Mouse (Mus musculus) stomach, postnatal 0 days (tissue): ENCODE data around the gene Oaz1. TPM values are rescaled to one million over a fixed set of nuclear protein-coding genes. Genes with fewer than 3 reads are reported as not detected.

Experiments
- ATAC-seq: fragments of 200-750 bp; cut with Nextera tagmentation; 2 replicates; pipeline ENCODE4 v1.8.0; 2017; ENCODE audit not compliant: low FRiP score, low TSS enrichment
- DNase-seq: peaks from one replicate; pipeline ENCODE4 v3.0.0-alpha.2; 2016; ENCODE audit warnings: low spot score
- H3K27ac ChIP-seq: fragments of 300-500 bp; sonication (generic); replicated peaks from 2 replicates; pipeline ENCODE4 v1.5.1; 2014; ENCODE audit warnings: mild to moderate bottlenecking, control low read depth
- H3K27me3 ChIP-seq: fragments of 300-500 bp; sonication (generic); 2 replicates; pipeline ENCODE4 v1.6.1; 2014; ENCODE audit warnings: low read length; ENCODE audit not compliant: control insufficient read depth, insufficient read depth
- H3K36me3 ChIP-seq: fragments of 300-500 bp; sonication (generic); 2 replicates; pipeline ENCODE4 v1.6.1; 2014; ENCODE audit warnings: low read length, mixed read lengths; ENCODE audit not compliant: control insufficient read depth, insufficient read depth
- H3K4me1 ChIP-seq: fragments of 300-500 bp; sonication (generic); replicated peaks from 2 replicates; pipeline ENCODE4 v1.6.1; 2014; ENCODE audit warnings: antibody characterized with exemption; ENCODE audit not compliant: control insufficient read depth, insufficient read depth
- H3K4me2 ChIP-seq: fragments of 300-500 bp; sonication (generic); replicated peaks from 2 replicates; pipeline ENCODE4 v1.6.1; 2014; ENCODE audit warnings: low read depth, mild to moderate bottlenecking, control low read depth, moderate library complexity
- H3K4me3 ChIP-seq: fragments of 300-500 bp; sonication (generic); 2 replicates; pipeline ENCODE4 v1.5.1; 2014; ENCODE audit warnings: low read depth, low read length, control low read depth
- H3K9ac ChIP-seq: fragments of 300-500 bp; sonication (generic); 2 replicates; pipeline ENCODE4 v1.6.1; 2014; ENCODE audit warnings: mild to moderate bottlenecking, low read length, control low read depth, mixed read lengths
- H3K9me3 ChIP-seq: fragments of 300-500 bp; sonication (generic); 2 replicates; pipeline ENCODE4 v1.6.1; 2016; ENCODE audit warnings: low read length; ENCODE audit not compliant: control insufficient read depth
- CTCF ChIP-seq: IDR thresholded peaks from 2 replicates; pipeline ENCODE4 v1.5.1; 2016; ENCODE audit warnings: antibody characterized with exemption, low read depth, mild to moderate bottlenecking, moderate library complexity
- EP300 ChIP-seq: optimal IDR thresholded peaks from 2 replicates; pipeline ENCODE3; 2016; ENCODE audit warnings: antibody characterized with exemption
- WGBS: fragments of 180-500 bp; shearing (Covaris S2); extraction: QIAGEN DNeasy Blood & Tissue Kit; methylation state at CpG from one replicate; pipeline ENCODE4 v1.1.7; 2014; 5-methylcytosine and 5-hydroxymethylcytosine counted together
- polyA plus RNA-seq: library from polyadenylated mRNA; unstranded; fragments of >200 nt; fragmentation: Nextera tagmentation; extraction: Ambion mirVana; gene quantifications from 2 replicates; pipeline ENCODE4 v1.2.1, GENCODE M21; 2015

Gene Oaz1
- polyA plus RNA-seq, 1 experiment from 2014 or later, result 1,070 TPM

DNA sequence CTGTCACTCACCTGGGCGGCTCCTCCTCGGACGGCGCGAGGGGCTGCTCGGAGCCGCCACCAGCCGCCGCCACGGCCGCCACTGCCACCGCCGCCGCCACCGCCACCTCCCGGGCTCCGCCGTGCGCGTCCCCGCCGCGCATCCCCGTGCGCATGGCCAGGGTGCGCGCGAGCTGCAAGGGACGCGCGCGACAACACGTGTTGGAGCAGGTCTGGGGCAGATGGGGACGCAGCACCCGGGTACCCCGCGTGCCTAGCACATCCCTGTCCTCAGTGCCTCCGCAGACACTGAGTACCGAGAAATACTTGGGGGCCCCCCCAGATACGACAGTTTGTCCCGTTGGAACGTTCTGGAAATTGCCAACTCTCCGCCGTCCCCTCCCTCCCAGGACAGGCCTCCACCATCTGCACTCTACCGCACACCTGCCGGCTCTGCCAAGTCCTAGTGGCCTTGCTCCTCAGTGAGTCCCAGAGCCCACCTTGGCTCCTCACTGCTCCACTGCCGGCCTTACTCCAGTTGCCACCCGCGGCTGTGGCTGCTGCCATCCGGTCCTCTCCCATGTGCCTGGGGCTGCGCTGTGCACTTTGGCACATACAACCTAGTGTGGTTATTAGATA is 17.6 kb downstream of the Oaz1 start, which contains the start of gene Lingo3:
Gene Lingo3 (minus strand): TSS at position 109 of the 617 bp plus-strand sequence.
- Histone ChIP-seq H3K27me3 (peaks cover 4% of the 10 kb centered on the region; the same call in 1 of the 2 replicates), H3K4me3 (peak within 1 kb of the TSS; percentile 41), H3K4me1 (0 out of 2 replicates have a peak, but pooled peaks cover 2% of the 10 kb centered on the region), H3K9me3 (no peaks in the 10 kb centered on the region), H3K27ac (no peak within 1 kb of the TSS), H3K36me3 (no peaks in the 10 kb centered on the region), H3K9ac (peak within 1 kb of the TSS; percentile 43; the same call in 1 of the 2 replicates), H3K4me2 (peak within 1 kb of the TSS; percentile 62)
- WGBS, result 5% methylated on average over 41 of the region's 51 CpGs
- DNase-seq (no peak), ATAC-seq (0 out of 2 replicates have a peak, but pooled peaks have one; percentile 9)
- TF ChIP-seq EP300 (no peak), CTCF (no peak)

GRCm38 (mm10) chr10:80845055-80845693 is 18.7 kb downstream of the Oaz1 start:
- Histone ChIP-seq H3K4me2 (no peak overlapping the region), H3K36me3 (no peaks in the 10 kb centered on the region), H3K27ac (no peak overlapping the region), H3K9me3 (no peaks in the 10 kb centered on the region), H3K4me1 (0 out of 2 replicates have a peak, but pooled peaks cover 2% of the 10 kb centered on the region), H3K4me3 (no peak overlapping the region), H3K9ac (no peak overlapping the region), H3K27me3 (peaks cover 4% of the 10 kb centered on the region; the same call in 1 of the 2 replicates)
- ATAC-seq (no peak), DNase-seq (no peak)
- TF ChIP-seq CTCF (no peak), EP300 (no peak)
- 55% methylated on average over 8 of the region's 8 CpGs for WGBS

- H3K4me1 ChIP-seq, result 0 out of 2 replicates have a peak, but pooled peaks cover 2% of the 10 kb centered on the region
- TF ChIP-seq CTCF, result no peak
- no peak for TF ChIP-seq EP300
- ATAC-seq (no peak), DNase-seq (no peak)
- H3K4me3 ChIP-seq, result no peak overlapping the region
- peaks cover 4% of the 10 kb centered on the region; the same call in 1 of the 2 replicates for H3K27me3 ChIP-seq
- 70% methylated on average over 11 of the region's 12 CpGs for WGBS
- no peak overlapping the region for H3K9ac ChIP-seq
- H3K27ac ChIP-seq, result no peak overlapping the region
- H3K36me3 ChIP-seq, result no peaks in the 10 kb centered on the region
- H3K9me3 ChIP-seq, result no peaks in the 10 kb centered on the region
- no peak overlapping the region for H3K4me2 ChIP-seq
Measured at GRCm38 (mm10) chr10:80845732-80846131, 19.3 kb downstream of the Oaz1 start.

- TF ChIP-seq CTCF (no peak), EP300 (no peak)
- DNase-seq, result peak; percentile 79
- Histone ChIP-seq H3K27ac (no peak overlapping the region), H3K27me3 (peaks cover 4% of the 10 kb centered on the region; the same call in 1 of the 2 replicates), H3K9ac (no peak overlapping the region), H3K4me1 (0 out of 2 replicates have a peak, but pooled peaks cover 2% of the 10 kb centered on the region), H3K9me3 (no peaks in the 10 kb centered on the region), H3K36me3 (no peaks in the 10 kb centered on the region), H3K4me2 (no peak overlapping the region), H3K4me3 (no peak overlapping the region)
- peak; percentile 52; the same call in 1 of the 2 replicates for ATAC-seq
- 5% methylated on average over 10 of the region's 10 CpGs for WGBS
Measured at GRCm38 (mm10) chr10:80848571-80848970, 22.1 kb downstream of the Oaz1 start.

DNA sequence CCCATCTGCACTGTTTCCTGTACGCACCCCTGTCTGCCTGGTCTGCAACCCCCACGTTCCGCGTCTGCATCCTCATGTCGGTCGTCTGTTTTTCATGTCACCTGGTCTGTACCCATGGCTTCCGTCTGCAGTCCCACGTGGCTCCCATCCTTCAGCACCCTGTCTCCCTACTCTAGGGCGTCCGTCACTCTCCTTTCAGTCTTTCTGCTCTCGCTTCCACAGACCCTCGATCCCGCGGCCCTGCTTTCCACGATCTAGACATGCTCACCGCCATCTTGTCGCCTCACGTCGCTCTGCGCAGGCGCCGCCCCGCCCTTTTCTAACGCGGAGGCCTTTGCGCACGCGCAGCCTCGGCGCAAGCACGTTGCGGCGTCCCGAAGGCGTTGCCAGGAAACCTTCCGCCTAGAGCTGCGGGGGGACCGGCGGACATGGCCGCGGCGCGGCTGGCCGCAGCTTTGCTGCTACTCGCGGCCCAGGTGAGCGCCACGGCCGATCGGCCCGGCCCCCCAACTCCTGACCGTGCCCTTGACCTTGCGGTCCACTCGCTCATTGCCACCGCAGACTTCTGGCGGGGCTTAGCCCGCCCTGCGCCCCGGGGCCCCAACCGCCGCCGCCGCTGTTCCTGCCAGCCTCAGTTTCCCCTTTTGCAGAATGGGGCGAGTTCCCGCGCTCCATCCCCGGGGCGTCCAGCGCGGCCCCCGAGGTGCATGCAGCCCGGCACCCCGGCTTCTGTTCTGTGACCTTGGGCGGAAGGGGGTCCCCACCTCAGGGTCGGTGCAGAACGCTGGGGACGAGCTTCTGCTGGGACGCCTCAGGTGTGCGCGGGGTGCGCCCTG is 28.7 kb downstream of the Oaz1 start, which contains the start of the genes Lsm7 and Sppl2b:
Gene Lsm7 (minus strand): TSS at position 297 of the 836 bp plus-strand sequence.
Gene Sppl2b (plus strand): TSS at position 363 of the 836 bp plus-strand sequence.
- peak; percentile 96 for DNase-seq
- peak within 1 kb of the TSS; percentile 86 for H3K4me3 ChIP-seq
- WGBS, result under 1% methylated on average over 81 of the region's 81 CpGs
- H3K27me3 ChIP-seq, result no peaks in the 10 kb centered on the region
- peak; percentile 76 for ATAC-seq
- H3K36me3 ChIP-seq, result no peaks in the 10 kb centered on the region
- peaks cover 2% of the 10 kb centered on the region; the same call in 1 of the 2 replicates for H3K4me1 ChIP-seq
- H3K9ac ChIP-seq, result peak within 1 kb of the TSS; percentile 85
- H3K9me3 ChIP-seq, result no peaks in the 10 kb centered on the region
- TF ChIP-seq CTCF, result no peak
- no peak within 1 kb of the TSS; the same call in 1 of the 2 replicates for H3K27ac ChIP-seq
- H3K4me2 ChIP-seq, result peak within 1 kb of the TSS; percentile 100
